Mouse (Mus musculus) thymus, adult 2 months (tissue): ENCODE data around the gene Synj2. TPM values are rescaled to one million over a fixed set of nuclear protein-coding genes. Genes with fewer than 3 reads are reported as not detected.

Experiments
- DNase-seq: peaks from one replicate; pipeline ENCODE4 v3.0.0; 2021
- H3K27ac ChIP-seq: fragments of 200-500 bp; 2 replicates; pipeline ENCODE4 v1.5.1; 2012; ENCODE audit warnings: low read length, control low read depth; ENCODE audit not compliant: control insufficient read depth, insufficient read depth
- H3K27me3 ChIP-seq: fragments of 200-500 bp; 2 replicates; pipeline ENCODE4 v1.6.1; 2012; ENCODE audit warnings: mild to moderate bottlenecking, low read length, moderate library complexity, mixed read lengths; ENCODE audit not compliant: control insufficient read depth, insufficient read depth
- H3K36me3 ChIP-seq: fragments of 200-500 bp; 2 replicates; pipeline ENCODE4 v1.6.1; 2012; ENCODE audit warnings: mild to moderate bottlenecking, low read length, moderate library complexity; ENCODE audit not compliant: control insufficient read depth, insufficient read depth
- H3K4me1 ChIP-seq: fragments of 200-500 bp; replicated peaks from 2 replicates; pipeline ENCODE4 v1.6.1; 2012; ENCODE audit warnings: low read length; ENCODE audit not compliant: control insufficient read depth, insufficient read depth
- H3K4me3 ChIP-seq: fragments of 200-500 bp; 2 replicates; pipeline ENCODE4 v1.5.1; 2012; ENCODE audit warnings: mild to moderate bottlenecking, low read length, control low read depth, moderate library complexity; ENCODE audit not compliant: control insufficient read depth, insufficient read depth
- CTCF ChIP-seq: fragments of 200-500 bp; IDR thresholded peaks from 2 replicates; pipeline ENCODE4 v1.5.1; 2012; ENCODE audit warnings: mild to moderate bottlenecking, control low read depth, low read length, moderate library complexity, borderline replicate concordance; ENCODE audit not compliant: control insufficient read depth, poor library complexity, insufficient read depth; ENCODE audit errors: extremely low read depth
- POLR2A ChIP-seq: fragments of 200-500 bp; IDR thresholded peaks from 2 replicates; pipeline ENCODE4 v1.6.1; 2012; ENCODE audit warnings: mild to moderate bottlenecking, low read length, control low read depth, moderate library complexity; ENCODE audit not compliant: control insufficient read depth, poor library complexity, insufficient read depth; ENCODE audit errors: extremely low read depth
- WGBS: fragments of 180-500 bp; shearing (Covaris S2); methylation state at CpG from one replicate; pipeline ENCODE4 v1.1.7; 2018; 5-methylcytosine and 5-hydroxymethylcytosine counted together
- polyA plus RNA-seq: library from polyadenylated mRNA; depleted of rRNA; stranded (reverse); fragments of >200 nt; gene quantifications from 2 replicates; pipeline ENCODE4 v1.2.3, GENCODE M21; 2012; rRNA removed

The Synj2 gene
- polyA plus RNA-seq, 1 experiment: 9.0 TPM

DNA sequence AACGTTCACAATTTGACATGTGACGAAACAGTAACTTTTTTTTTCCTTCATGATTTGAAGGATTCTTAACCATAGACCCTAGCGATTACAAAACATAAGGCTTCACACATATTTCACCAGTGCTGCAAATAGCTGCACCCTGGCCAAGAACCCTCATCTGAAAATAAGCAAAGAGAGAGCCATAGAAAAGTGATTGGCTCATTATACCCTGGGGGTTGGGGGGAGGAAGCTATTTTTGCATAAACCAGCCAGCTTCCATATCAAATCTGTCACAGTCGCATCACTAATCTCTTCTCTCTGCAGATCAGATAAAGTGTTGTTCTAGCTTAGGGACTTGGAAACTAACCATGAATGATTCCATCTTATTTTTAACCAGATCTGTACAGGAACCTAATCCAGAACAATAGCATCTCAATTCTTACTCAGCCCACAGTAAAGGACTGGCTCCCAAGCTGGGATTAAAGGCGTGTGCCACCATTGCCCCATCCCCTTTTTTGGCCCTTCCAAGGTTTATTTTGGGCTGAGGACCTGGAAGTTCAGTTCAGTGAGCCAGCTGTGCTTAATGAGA is 142.3 kb downstream of the Synj2 start:
- WGBS: 96% methylated on average over 5 of the region's 5 CpGs
- Histone ChIP-seq H3K36me3 (peaks cover 5% of the 10 kb centered on the region; the same call in 1 of the 2 replicates), H3K4me1 (peaks cover 3% of the 10 kb centered on the region), H3K4me3 (no peak overlapping the region), H3K27ac (no peak overlapping the region), H3K27me3 (no peaks in the 10 kb centered on the region)
- TF ChIP-seq POLR2A (no peak), CTCF (no peak)
- no peak for DNase-seq

GRCm38 (mm10) chr17:6091604-6092003 is 150.5 kb downstream of the Synj2 start:
- no peak overlapping the region for H3K27ac ChIP-seq
- no peaks in the 10 kb centered on the region for H3K27me3 ChIP-seq
- H3K36me3 ChIP-seq: no peaks in the 10 kb centered on the region
- no peak overlapping the region for H3K4me3 ChIP-seq
- WGBS: 93% methylated on average over 6 of the region's 6 CpGs
- TF ChIP-seq POLR2A (no peak), CTCF (no peak)
- DNase-seq: no peak
- no peaks in the 10 kb centered on the region for H3K4me1 ChIP-seq

Other genes with a start within 250 kb of the Synj2 start
- 11.2 and 12.5 TPM in 2 replicates for gene Snx9, start 100.0 kb upstream of the Synj2 start, polyA plus RNA-seq
- gene Serac1, start 138.5 kb downstream of the Synj2 start, polyA plus RNA-seq: 6.2 and 7.0 TPM in 2 replicates
- 15.1 and 21.3 TPM in 2 replicates for gene Gtf2h5, start 138.5 kb downstream of the Synj2 start, polyA plus RNA-seq
- 58.8 and 62.9 TPM in 2 replicates for gene Tulp4, start 165.2 kb downstream of the Synj2 start, polyA plus RNA-seq